Mouse (Mus musculus) cerebellum, adult 18-20 months (tissue): Measurements from ENCODE around the gene Hjurp.

ENCODE experiments used
- DNase-seq, 2 experiments: peaks; one replicate each; pipeline ENCODE4 v3.0.0; 2021

The Hjurp gene

DNA sequence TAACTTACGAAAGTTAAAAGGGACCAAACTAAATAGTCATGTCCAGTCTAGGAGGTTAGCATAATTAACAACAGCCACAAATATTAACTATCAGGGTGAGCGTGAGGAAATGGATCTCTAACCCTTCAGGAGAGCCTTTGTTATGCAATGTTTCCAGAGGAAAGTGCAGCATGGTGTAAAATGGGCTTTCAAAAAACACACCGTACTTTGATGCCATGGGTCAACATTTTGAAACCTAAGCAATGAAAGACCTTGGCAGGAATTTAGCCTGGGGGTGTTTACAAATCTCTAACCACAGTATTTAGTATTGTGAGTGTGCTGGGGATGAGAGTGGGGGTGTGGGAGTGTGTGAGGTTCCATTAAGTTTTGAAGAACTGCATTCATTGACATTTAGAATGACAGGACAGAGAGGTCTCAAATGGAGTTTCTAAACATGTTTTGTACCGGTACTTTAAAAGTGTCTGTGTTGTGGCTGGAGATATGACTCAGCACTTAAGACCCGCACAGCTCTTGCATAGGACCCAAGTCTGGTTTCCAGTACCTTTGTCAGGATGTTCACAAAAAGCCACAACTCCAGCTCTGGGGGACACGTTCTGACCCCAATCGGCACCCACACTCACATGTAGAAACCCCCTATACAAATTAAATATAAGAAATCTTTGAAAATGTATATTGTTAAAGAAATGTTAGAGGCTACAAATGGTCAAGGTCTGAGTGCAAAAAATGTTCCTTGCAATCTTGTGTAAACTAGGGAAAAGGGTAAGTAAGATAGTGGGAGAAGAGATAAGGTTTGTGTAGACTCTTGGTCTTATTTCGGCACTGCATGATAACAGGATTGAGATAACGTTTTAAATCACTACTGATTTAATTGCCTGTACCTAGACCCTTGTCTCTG, 1.9 kb upstream of the Hjurp start:
- DNase-seq: no peak

DNA sequence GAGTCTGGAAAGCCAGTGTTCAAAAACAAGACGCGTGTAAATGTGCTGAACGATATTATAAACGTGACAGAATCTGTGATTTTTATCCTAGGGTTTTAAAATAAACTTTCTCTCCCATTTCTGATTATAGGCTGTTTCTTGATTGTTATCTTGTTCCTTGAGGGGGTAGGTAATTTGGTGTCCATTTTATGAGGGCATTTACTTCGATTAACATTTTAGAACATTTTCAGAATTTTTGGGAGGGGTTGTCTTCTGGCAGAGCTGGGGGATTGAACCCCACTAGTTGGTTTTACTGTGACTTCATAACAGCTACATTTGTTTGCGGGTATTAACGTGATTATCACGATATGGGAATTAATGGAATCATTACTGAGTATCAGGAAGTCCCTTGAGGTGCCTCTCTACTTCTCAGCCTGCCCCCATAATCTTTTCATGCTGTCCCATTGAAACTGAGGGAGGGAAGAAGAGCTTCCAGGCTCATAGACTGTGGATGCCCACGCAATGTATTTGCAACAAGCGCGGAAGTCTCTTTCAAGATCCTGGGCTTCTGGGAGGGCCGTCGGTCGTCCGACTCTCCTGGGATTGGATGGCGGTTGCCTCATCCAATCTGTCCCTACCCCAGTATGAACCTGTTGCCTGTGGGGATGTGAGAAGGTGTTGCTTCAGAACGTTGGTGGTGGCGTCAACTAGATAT, 532 bp upstream of the Hjurp start:
- no peak for DNase-seq

DNA sequence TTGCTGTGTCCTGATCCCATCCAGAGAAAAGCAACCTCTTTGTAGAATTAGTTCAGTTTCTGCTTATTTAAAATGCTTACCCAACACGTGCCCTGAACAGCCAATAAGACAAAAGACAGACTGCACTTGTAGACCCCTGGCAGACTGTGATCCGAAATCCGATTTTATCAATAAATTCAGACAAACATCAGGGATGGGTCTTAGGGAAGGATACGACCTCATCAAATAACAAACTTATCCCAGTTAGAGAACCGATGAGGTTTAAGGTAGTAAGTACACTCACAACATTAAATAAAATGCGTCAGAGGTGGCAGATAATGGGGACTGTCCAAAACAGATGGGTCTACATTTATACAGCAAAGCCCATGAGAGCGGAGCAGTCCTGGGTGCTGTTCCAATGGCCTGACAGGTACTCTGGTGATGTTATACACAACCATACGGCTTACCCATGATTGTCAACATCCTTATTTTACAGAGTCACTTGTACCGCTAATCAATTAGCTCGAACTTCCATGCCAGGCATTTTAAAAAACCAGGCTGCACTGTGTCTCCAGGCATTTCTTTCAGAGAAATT, 822 bp downstream of the Hjurp start:
- DNase-seq: no peak

DNA sequence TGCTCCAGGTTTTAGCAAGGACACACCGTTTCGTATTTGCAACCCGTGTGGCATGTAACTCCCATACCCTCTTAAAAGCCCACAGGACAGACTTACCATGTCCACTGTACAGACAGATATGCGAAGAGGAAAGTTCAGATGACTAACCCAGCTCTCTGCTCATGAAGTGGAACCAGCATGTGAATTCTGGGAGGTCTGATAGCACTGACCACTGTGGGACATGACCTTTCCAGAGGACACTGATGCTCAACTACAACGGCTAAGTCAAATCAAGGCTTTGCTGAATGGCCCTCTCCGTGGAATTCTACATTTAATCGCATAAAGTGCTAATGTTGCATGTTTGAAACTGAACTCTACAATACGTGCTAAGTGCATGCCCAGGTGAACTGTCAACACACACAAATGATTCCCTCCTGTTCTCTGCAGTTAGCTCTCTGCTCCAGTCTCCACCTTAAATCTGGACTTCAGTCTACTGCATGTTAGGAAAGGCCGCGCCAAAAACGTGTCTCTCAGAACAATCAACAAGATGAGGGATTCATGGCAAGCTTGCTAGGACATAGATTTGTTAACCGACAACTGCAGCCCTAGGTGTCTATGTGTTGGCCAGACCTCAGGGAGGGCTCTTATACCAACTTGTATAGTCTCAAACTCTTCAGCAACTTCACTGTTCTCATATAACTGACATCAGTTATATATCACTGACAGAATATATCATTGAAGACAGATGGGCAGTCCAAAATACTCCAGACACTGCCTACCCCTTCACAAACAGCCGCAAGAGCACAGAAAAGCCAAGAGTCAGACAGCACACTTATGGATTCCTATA, 1.5 kb downstream of the Hjurp start:
- DNase-seq: peak in 1 of 2 experiments; percentile 47

DNA sequence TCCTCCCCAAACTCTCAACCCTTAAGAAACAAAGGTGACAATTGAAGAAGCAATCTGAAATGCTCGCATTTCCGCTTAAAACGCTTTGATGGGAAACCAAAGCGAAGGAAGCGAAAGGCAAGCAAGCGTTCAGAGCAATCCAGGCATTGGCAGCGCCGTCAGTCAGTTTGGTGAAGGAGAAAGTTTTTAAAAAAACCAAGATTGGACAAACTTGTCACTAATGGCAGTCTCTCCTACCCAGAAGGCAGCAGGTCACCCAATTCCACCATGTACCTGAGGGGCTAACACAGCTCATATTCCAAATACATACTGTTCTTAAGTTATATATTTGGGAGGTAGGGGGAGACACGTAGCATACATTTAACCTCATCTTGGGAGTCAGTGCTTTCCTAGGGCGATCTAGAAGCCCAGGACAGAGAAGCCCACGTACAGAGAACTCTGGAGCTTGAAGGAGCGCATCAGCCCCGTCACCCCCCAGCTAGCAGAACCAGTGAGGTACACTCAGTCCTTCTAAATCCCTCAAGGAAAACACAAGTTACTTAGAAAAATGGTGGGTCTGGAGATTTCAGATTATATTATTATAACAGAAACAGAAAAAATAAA, 2.3 kb downstream of the Hjurp start:
- DNase-seq: peak in 1 of 2 experiments; percentile 20

DNA sequence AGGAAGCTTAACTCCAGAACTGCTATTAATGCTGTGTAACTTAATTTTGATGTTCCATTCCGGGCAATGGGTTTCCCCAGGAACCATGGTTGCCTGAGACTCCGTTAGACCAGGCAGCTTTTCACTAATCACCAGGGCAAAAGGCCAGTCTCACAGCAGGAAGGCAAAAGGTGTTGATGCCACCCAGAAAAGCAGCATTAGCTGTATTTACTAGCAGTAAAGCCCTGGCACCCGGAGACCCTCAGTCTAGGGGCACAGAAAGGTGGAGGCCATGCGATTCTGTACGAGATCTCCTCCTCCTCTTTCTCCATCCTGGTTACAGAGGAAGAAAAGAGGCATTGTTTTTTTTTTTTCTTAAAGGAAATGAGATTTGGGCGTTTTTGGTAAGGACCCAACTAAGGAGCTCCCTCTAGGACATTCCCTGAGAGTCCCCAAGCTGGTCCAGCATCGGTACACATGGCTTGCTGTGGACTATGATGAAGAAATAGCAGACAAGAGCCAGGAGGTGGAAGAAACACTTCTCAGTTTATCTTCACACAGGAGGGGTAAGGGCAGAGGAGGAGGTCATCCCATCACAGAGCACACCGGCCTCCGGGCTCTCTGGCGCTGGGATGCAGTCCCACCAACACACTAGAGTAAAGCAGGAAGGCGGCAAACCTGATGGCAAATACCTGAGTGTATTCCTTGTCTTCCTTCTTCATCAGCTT, 2.9 kb downstream of the Hjurp start:
- peak; percentile 54 to 57 for DNase-seq

DNA sequence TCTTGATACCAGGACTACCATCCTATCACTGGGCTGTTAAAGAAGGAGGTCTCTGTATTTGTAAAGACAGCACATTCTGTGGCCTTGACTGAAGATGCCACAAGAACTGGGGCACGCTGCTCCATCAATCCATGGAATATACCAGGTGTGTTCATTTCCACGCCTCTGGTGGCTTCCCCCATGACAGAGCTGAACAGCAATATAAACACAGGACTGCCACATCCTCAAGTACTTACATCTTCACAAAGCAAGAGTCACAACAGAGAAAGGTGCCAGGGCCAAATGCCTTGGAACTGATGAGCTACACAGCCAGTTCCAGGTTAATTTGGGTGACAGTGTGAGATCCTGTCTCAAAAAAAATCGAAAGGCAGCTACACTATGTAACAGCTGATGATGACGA, 3.6 kb downstream of the Hjurp start:
- DNase-seq: peak in 1 of 2 experiments; percentile 15

DNA sequence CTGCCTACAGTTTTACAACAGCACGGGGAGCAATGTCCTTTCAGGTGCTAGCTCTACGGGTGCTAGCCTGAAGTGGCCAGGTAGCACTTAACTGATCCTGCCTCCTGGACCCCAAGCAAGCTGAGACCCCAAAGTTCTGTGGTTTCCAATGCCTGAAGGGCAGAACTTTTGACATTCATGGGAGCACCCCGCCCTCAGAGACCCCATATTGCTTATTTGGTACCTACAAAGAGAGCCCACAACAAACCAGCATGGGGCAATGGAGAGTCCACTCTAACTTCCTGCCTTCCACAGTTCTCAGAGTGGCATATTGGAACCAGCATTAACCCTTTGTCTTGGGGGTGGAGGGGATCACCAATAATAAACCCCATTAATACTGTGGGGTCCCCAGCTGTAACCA, 4.1 kb downstream of the Hjurp start:
- peak in 1 of 2 experiments; percentile 11 for DNase-seq

DNA sequence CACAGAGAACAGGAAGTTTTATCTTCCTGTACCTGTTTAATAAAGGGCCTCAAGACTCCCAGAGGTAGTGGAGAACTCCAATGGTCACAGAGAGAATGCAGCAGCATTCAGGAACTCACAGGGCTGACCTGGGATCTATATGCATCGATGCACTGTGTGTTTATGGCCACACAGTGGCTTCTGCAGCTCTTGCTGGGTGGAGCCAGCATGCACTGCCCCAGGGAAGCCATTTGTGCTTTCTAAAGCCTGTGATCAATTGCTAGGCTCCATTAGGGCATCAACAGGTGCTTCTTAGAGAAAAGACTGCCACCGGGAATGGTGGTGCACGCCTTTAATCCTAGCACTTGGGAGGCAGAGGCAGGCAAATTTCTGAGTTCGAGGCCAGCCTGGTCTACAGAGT, 4.6 kb downstream of the Hjurp start:
- DNase-seq: no peak

DNA sequence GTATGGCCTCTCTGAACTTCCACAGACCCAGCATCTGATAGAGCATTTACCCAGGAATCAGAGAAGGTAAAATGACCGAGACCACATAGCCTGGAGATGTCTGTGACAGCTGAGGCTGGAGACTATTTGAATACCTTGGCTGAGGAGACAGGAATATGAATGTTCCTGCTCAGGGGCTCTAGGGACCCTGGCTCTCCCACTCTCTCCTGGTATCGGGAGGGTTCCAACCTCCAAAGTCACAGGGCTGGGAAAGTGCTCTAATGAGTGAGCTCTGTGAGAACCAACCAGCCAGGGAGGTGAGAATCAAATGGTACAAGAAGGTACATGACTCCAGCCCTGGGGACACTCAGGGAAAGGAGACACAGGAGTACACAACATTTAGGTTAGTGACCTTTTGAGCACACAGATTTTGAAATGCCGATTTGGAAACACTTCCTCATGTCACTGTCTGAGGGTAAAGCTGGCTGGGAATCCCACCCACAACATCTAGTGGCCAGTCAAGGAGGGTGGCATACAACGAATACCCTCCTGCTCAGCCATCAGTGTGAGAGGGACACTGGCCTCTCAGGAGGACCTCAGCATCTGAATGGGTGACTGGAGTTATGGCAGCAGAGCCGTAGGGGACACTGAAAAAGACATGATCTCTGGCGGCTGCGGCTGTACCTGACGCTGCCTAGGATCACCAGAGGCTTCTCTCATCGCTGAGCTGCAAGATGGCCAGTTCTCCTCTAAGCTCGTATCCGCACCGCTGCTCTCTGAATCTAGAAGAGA, 7.7 kb downstream of the Hjurp start:
- DNase-seq: no peak

DNA sequence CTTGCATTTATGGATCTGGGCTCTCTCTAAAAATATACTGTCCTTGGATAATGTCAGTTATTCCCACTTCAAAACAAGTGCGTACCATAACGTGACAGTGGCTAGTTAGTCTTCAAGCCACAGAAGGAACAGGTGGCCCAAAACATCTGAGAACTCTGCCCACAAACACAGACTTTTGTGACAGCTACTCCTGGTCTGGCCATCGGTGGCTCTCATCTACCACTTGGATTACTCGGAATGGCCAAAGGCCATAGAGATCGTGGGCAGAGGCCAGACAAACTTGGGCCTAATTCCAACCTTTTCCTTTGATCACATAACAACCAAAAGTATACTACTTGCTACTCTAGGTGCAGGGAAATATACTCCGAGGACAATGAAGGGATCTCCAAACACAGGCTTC, 9.4 kb downstream of the Hjurp start:
- DNase-seq: no peak

DNA sequence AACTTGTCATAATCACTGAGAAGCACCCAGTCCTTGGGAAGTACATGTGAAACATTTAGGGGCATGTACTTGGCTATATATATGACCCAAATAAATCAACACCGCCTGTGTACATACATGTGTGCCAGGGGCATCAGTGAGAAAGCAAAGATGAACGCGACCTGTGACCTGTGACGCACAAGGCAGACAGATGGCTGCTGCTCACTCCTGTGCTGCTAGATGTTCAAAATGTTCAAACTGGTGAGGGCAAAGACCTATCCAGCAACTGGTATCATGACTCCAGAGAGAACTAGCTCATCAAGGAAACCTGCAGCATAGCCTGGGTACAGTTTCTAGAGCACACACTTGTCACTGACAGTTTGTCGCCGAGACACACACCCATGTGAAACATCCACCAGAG, 9.9 kb downstream of the Hjurp start:
- no peak for DNase-seq

DNA sequence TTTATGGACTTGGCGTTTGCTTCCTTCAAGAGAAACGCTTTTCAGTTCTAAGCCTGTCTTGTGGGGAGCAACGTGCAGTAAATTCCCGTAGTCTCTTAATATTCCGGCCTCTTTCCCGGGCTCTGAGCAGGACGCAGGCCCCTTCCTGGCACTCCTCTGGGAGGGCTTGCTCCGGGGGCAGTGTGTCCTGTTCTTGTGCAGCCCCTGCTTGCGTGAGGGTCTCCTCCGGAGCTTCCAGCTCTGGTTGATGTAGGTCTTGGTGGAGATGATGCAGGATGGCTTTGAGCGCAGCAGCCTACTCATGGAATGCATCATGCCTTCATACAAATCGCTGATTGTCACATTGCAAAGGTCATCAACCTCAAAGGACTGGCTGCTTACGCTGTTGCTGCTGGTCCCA, 11.3 kb downstream of the Hjurp start:
- no peak for DNase-seq

DNA sequence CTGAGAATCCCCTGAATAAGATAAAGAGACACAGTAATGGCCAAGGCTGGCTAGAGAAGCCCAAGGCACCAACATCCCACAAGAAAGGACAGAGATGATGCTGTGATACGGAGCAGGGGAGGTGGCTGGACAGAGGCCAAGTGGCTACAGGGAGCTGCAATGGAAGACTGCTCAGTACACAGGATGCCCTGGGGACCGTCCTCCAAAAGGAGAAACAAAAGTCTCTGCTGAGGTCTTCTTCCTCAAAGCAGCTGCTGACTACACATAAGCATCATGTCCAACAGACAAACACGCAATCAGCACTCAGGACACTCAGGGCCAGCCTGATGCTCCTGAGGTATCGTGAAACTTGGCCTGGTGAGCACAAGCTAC, 12.6 kb downstream of the Hjurp start:
- no peak for DNase-seq

DNA sequence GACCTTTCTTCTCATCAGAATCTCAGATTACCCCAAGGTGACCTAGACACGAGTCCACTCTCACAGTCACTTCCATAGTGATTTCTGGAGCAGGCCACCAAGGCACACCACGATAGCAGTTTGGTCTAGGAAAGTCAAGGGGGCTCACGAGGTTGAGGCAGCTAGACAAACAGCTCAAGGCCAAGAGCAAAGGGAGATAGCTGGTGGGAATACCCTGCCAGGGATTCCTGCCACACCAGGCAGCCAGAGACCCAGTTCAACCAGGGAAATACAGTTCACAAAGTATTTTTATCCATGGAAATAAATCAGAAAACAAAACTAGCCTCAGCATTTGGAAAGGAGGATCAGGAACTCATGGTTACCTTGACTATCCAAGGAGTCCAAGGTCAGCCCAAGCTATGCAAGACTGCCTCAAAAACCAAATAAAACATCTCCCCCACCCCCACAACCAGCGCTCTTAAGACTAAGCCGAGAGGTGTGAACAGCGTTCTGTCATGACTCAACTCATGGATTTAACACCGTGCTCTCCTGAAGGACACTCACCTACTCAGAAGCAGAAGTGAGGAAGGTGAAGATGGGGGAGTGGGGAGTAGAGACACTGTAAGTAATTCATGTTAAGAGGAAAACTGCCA, 13.1 kb downstream of the Hjurp start:
- DNase-seq: no peak

DNA sequence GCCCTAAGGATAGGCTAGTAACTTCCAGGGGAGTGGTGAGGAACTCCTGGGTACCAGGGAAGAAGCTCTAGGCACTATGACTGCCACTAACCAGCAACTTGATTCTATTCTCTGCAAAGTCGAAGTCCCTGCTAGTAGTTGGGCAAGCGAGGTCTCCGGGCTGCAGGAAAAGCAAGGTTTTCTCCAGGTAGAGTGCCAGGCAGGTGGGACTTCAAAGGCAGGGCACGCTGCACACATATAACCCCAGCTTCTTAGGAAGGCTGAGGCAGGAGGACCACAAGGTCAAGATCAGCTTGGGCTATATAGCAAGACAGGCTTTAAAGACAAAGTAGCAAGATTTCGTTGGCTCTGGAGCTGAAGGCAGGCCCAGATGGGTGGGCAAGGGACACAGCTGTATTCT, 13.7 kb downstream of the Hjurp start:
- no peak for DNase-seq

DNA sequence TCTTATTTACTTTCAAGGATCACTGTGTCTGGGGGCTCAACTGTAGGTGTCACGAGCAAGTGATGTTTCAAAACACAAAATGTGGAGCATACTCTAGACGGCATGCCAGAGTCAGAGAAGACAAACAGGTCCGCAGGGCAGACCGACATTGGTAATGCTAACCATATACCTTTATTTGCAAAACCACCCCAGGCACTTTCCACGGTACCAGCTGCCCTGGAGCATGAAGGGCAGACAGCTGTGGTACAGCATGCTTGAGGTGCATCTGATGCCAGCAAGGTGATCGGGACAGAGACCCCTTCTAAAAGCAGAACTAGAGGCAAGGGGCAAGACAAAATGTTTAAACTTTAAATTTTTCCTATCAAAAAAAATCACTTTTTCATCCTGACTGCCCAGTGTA, 14.5 kb downstream of the Hjurp start:
- no peak for DNase-seq

DNA sequence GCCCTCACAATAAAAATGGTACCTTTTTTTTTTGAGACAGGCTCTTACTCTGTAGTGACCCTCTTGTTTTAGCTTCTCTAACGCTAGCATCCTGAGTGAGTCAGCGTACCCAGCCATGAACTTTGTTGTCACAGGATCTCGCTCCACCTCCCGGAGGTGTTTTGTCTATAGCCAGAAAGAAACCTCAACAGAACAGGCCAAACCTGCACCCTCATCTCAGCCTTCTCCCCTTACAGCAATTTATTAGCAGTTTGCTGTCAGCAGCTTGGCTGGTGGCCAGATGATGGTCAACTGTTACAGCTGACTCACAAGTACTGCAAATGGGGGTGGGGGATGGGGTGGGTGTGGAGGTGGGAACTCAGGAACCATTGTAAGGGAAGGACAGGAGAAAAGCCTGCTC, 15.2 kb downstream of the Hjurp start:
- DNase-seq: no peak

DNA sequence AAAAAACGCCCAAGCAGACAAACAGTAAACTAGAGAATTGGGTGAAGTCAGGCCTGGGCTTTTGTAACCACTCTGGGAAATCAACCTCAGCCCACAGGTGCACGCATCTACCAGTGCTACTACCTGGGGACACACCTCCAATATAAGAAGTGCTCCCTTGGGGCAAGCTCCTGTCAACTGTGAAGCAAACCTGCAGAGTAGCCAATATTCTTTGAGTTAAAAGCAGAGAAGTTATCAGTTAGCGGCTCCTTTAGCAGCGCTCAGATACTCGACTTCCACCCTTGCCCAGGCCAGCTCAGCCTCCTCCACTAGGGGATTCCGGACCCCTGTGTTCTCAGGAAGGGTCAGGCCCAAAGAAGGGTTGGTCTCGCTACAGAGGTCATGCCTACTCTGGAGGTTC, 15.7 kb downstream of the Hjurp start:
- no peak for DNase-seq

DNA sequence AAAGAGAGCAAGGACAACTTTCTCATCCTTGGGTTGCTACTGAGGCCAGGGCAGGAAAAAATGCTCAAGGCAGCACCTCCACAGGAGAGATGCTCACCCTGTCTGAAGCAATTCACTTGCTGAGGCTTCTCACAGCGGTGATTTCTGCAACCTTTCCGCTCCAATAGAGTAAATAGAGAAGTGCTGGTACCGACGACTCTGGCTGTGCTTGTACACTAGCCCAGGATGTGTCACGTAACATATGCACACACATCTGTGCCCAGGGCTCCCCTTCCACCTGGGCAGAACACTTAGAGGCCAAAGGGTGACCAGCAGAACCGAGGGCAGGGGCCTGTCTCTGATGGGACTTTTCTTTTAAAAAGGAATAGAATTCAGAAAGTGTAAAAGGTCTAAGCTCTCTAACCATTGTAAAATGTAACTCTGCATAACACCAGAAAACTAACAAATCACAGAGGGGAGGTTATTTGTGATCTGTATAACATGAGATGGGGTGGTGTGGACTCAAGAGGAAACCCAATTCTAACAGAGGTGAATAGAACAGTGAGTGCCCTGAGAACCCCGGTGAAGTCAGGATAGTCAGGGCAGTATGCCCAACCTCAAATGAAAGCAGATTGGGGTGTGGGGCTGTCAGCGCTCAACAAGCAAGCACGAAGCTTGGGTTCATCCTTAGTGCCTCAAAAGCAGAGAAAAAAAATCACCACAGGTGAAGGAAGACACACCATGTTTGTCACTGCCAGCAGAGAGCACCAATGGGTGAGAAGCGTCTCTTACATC, 16.6 kb downstream of the Hjurp start:
- DNase-seq: no peak
